Mouse (Mus musculus): ENCODE measurements at regions not wholly inside any gene's neighbourhood (a gene's known extent, or its start where the extent isn't known, plus 50 kb on each side); places are given as distances from the start of the nearest gene placed in this dataset.

- no peak for DNase-seq
Observed at GRCm38 (mm10) chr9:113486494-113487081, 221.5 kb downstream of the Pdcd6ip start.

- DNase-seq, result no peak
Observed at GRCm38 (mm10) chr9:113479897-113480296, 228.2 kb downstream of the Pdcd6ip start.

GRCm38 (mm10) chr9:113478761-113479265 lies 229.2 kb downstream of the Pdcd6ip start:
- DNase-seq, result no peak

GRCm38 (mm10) chr9:113471781-113472180 lies 236.3 kb downstream of the Pdcd6ip start:
- no peak for DNase-seq

- no peak for DNase-seq
Observed at GRCm38 (mm10) chr9:113462888-113463287, 245.2 kb downstream of the Pdcd6ip start.

GRCm38 (mm10) chr9:113462267-113462887 lies 245.7 kb downstream of the Pdcd6ip start:
- no peak for DNase-seq

- DNase-seq, result no peak
Observed at GRCm38 (mm10) chr9:113459885-113460284, 248.2 kb downstream of the Pdcd6ip start.

- no peak for DNase-seq
Observed at GRCm38 (mm10) chr9:113459221-113459620, 248.8 kb downstream of the Pdcd6ip start.

- no peak for DNase-seq
Observed at GRCm38 (mm10) chr9:113458741-113459154, 249.3 kb downstream of the Pdcd6ip start.

- DNase-seq, result no peak
Observed at GRCm38 (mm10) chr9:113457169-113457850, 250.7 kb downstream of the Pdcd6ip start.

- no peak for DNase-seq
Observed at GRCm38 (mm10) chr9:113455577-113455976, 252.5 kb downstream of the Pdcd6ip start.

- no peak for DNase-seq
Observed at GRCm38 (mm10) chr9:113453231-113453630, 254.8 kb downstream of the Pdcd6ip start.

GRCm38 (mm10) chr9:113441770-113442411 lies 266.2 kb downstream of the Pdcd6ip start:
- DNase-seq, result peak; percentile 86

GRCm38 (mm10) chr9:113438394-113438793 lies 269.7 kb downstream of the Pdcd6ip start:
- DNase-seq, result no peak

GRCm38 (mm10) chr9:113435921-113436320 lies 272.1 kb downstream of the Pdcd6ip start:
- no peak for DNase-seq

- DNase-seq, result no peak
Observed at GRCm38 (mm10) chr9:113433424-113433823, 274.6 kb downstream of the Pdcd6ip start.

GRCm38 (mm10) chr9:113432601-113433179 lies 275.4 kb downstream of the Pdcd6ip start:
- DNase-seq, result peak; percentile 32

GRCm38 (mm10) chr9:113430411-113430810 lies 277.6 kb downstream of the Pdcd6ip start:
- no peak for DNase-seq

- no peak for DNase-seq
Observed at GRCm38 (mm10) chr9:113427281-113427680, 280.8 kb downstream of the Pdcd6ip start.

- DNase-seq, result no peak
Observed at GRCm38 (mm10) chr9:113426324-113426723, 281.7 kb downstream of the Pdcd6ip start.

GRCm38 (mm10) chr9:113421645-113422044 lies 286.4 kb downstream of the Pdcd6ip start:
- no peak for DNase-seq

- no peak for DNase-seq
Observed at GRCm38 (mm10) chr9:113421121-113421520, 286.9 kb downstream of the Pdcd6ip start.

GRCm38 (mm10) chr9:113419801-113420200 lies 288.3 kb downstream of the Pdcd6ip start:
- no peak for DNase-seq

Measured in cerebellum, adult 8-10 months (tissue).